Comparison of ENCODE assay signal across 20 mouse cellular contexts in the genomic region with DNA sequence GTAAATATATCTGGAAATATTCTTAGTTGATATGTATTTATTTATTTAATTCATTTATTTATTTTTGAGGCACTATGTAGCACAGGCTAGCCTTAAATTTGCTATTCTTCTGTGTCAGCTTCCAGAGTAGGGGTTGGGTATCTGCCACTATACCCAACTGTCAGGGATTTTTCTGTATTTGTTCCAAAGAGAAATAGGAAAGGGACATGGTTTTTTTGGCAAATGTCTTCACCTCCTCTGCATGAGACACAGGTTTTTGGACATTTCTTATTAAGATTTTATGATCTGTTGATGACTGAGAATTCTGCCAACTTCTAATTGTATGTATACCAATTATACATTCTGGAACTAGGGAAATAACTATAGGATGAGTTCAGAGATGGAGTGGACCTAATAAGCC. TPM values are rescaled to one million over a fixed set of nuclear protein-coding genes. Genes with fewer than 3 reads are reported as not detected.
A peak's percentile ranks its signal among the peaks of the same experiment; 100 is the strongest.
DNase-seq lines count a peak whose midpoint lies in the region; ATAC-seq and TF ChIP-seq lines count a peak whose summit lies in the region.
"Had no signal": no experiment of that assay in that cellular context is flagged by ENCODE, and none has a peak within 500 bp of the region (broad histone marks: within the 10 kb centered on the region; RNA-seq: fewer than 3 reads in every experiment).

No protein-coding gene starts in this region.

- no peak for TF ChIP-seq CTCF in gastrocnemius, adult 2 months (IDR thresholded peaks at IDR 0.05)

- no peak overlapping the region for H3K4me2 ChIP-seq in midbrain, embryonic 11.5 days
- no peak overlapping the region for H3K4me2 ChIP-seq in midbrain, embryonic 14.5 days (ENCODE audit: low read length)

- DNase-seq in cerebellum, adult 9-10 months = peak; percentile 62
- no peak for DNase-seq in cerebellum, postnatal 10 days
- DNase-seq in gastrocnemius, adult 2 months = no peak
- DNase-seq in gastrocnemius, adult 18-20 months (ENCODE audit: low spot score) = no peak
- peak; percentile 51 for DNase-seq in midbrain, embryonic 11.5 days (ENCODE audit: low spot score, missing footprints)
- DNase-seq in midbrain, embryonic 14.5 days = no peak
- DNase-seq: adrenal gland, adult 2 months; adrenal gland, adult 8-10 months; adrenal gland, postnatal 10 days; adrenal gland, postnatal 14 days; adrenal gland, postnatal 25 days; adrenal gland, postnatal 36 days; B cell, adult 2 months; cerebellum, adult 11 months; cerebellum, adult 11-12 months; cerebellum, adult 18-20 months had no signal

- no peak overlapping the region for H3K9ac ChIP-seq in midbrain, embryonic 11.5 days (ENCODE audit: low read length)
- H3K9ac ChIP-seq in midbrain, embryonic 14.5 days (replicated peaks; ENCODE audit: low read length) = no peak overlapping the region

- peaks cover 6% of the 10 kb centered on the region for H3K4me1 ChIP-seq in midbrain, embryonic 11.5 days (ENCODE audit: control insufficient read depth, insufficient read depth, low read length)
- peaks cover 43% of the 10 kb centered on the region for H3K4me1 ChIP-seq in midbrain, embryonic 14.5 days (ENCODE audit: control insufficient read depth, insufficient read depth, low read length)

- ATAC-seq in midbrain, embryonic 11.5 days (ENCODE audit: low FRiP score) = no peak
- ATAC-seq in midbrain, embryonic 14.5 days (ENCODE audit: low FRiP score, low TSS enrichment) = no peak
- ATAC-seq: activated CD4-positive, CD25-positive, alpha-beta regulatory T cell, adult 4 months; CD4-positive, CD25-positive, alpha-beta regulatory T cell, adult 4 months; Patski had no signal

- no peak overlapping the region for H3K4me3 ChIP-seq in gastrocnemius, adult 2 months
- H3K4me3 ChIP-seq in midbrain, embryonic 11.5 days (ENCODE audit: low read depth, low read length) = no peak overlapping the region
- no peak overlapping the region for H3K4me3 ChIP-seq in midbrain, embryonic 14.5 days (replicated peaks; ENCODE audit: low read depth, low read length)

- H3K27me3 ChIP-seq in midbrain, embryonic 11.5 days (ENCODE audit: control insufficient read depth, insufficient read depth, low read length) = no peaks in the 10 kb centered on the region
- no peaks in the 10 kb centered on the region for H3K27me3 ChIP-seq in midbrain, embryonic 14.5 days (ENCODE audit: control insufficient read depth, insufficient read depth, low read length)
- H3K27me3 ChIP-seq: CH12.LX, Patski had no signal

- H3K36me3 ChIP-seq in midbrain, embryonic 11.5 days (ENCODE audit: control insufficient read depth, insufficient read depth, low read length) = peaks cover 5% of the 10 kb centered on the region; the same call in 1 of the 2 replicates
- H3K36me3 ChIP-seq in midbrain, embryonic 14.5 days (ENCODE audit: control insufficient read depth, insufficient read depth, low read length) = 0 out of 2 replicates have a peak, but pooled peaks cover 3% of the 10 kb centered on the region

- no peaks in the 10 kb centered on the region for H3K9me3 ChIP-seq in midbrain, embryonic 11.5 days (ENCODE audit: control insufficient read depth, low read length)
- H3K9me3 ChIP-seq in midbrain, embryonic 14.5 days (ENCODE audit: control insufficient read depth, low read length) = no peaks in the 10 kb centered on the region

- intact Hi-C loops in gastrocnemius, adult 2 months (cut with DNase I) = no loop called here

- peak overlapping the region; percentile 41; the same call in 1 of the 2 replicates for H3K27ac ChIP-seq in gastrocnemius, adult 2 months
- no peak overlapping the region for H3K27ac ChIP-seq in midbrain, embryonic 11.5 days (ENCODE audit: low read depth, low read length)
- no peak overlapping the region for H3K27ac ChIP-seq in midbrain, embryonic 14.5 days (replicated peaks; ENCODE audit: low read depth, low read length)

RNA-seq across cellular contexts. Expression of gene Gsk3b, which starts 10.5 kb away (rescaled TPM):
- 10 to 100 TPM; 60.7 to 67.3 TPM for total RNA-seq in gastrocnemius, adult 2 months (2021)
- 10 to 100 TPM; 58.8 to 66.5 TPM for total RNA-seq in gastrocnemius, adult 18-20 months (2021)
- 120 and 121 TPM in 2 replicates for polyA plus RNA-seq in midbrain, embryonic 11.5 days (2014; fragmentation: Nextera tagmentation; extraction: Ambion mirVana)
- 197 and 216 TPM in 2 replicates for polyA plus RNA-seq in midbrain, embryonic 14.5 days (2014; fragmentation: Nextera tagmentation; extraction: Ambion mirVana)

Comparison
In these comparisons a context has a peak if more than half of its experiments do, and no peak if none do; other contexts are left out.
1. DNase-seq: peak in cerebellum, adult 9-10 months (single experiment) and midbrain, embryonic 11.5 days (single experiment); none in cerebellum, postnatal 10 days (0 of 2), gastrocnemius, adult 2 months (single experiment), gastrocnemius, adult 18-20 months (single experiment) and midbrain, embryonic 14.5 days (single experiment).